Mouse (Mus musculus) cerebellum, adult 2 months (tissue): Measurements from ENCODE around the gene Flt1.

Experiments used
- CTCF ChIP-seq: fragments of 200-500 bp; IDR thresholded peaks from 2 replicates; pipeline ENCODE4 v1.5.1; 2011; ENCODE audit warnings: low read depth, mild to moderate bottlenecking, control low read depth, low read length, moderate library complexity, borderline replicate concordance; ENCODE audit not compliant: insufficient read depth
- POLR2A ChIP-seq: fragments of 200-500 bp; IDR thresholded peaks from 2 replicates; pipeline ENCODE4 v1.6.1; 2011; ENCODE audit warnings: low read length, control low read depth, borderline replicate concordance; ENCODE audit not compliant: insufficient read depth

DNA sequence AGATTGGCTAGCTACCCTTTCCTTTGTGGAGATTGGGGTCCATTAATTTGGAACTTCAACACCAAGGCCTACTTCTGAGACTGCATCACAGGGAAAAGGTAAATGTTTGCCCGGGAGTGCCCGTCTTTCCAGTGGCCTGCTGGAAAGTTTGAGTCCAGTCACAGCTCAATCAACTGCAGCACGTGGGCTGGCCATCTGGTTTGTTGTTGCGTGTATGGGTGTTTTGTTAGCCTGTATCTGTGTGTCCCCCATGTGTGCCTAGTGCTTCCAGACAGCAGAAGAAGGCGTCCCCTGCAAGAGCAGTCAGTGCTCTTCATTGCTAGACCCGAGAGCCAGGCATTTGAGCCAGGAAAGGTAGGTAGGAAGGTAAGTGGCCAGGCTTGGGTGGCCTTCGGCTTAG, 160.4 kb downstream of the Flt1 start:
- TF ChIP-seq POLR2A (no peak), CTCF (no peak)
